Mouse (Mus musculus) CH12F3 (cell line): ENCODE measurements at regions not wholly inside any gene's neighbourhood (a gene's known extent, or its start where the extent isn't known, plus 50 kb on each side); places are given as distances from the start of the nearest gene placed in this dataset.

Experiments used
- in situ Hi-C: fragments of 300-500 bp; cut with MboI; formaldehyde crosslinking; loops from 2 replicates; pipeline ENCODE4 v1.14.3; 2020; ENCODE audit warnings: low sequenced_read_pairs

DNA sequence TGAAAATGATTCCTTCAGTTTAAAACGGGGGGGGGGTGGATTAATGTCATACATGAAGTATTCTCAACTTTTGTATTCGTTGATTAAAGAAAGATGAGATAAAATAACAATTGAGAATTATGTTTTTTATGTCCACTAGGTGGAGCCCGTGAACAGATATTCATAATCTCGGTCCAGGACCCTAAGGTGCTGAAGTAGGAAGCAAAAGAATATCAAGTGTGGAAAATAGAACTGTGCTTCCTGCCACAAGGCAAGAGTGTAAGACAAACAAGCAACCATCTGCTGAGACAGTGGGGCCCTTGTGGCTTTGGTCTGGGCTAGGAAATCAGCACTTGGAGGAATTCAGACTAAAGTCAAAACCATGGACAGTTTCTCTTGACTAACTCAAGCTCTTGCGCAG, 50.9 kb upstream of the Kap start:
- in situ Hi-C loops: no loop called here

DNA sequence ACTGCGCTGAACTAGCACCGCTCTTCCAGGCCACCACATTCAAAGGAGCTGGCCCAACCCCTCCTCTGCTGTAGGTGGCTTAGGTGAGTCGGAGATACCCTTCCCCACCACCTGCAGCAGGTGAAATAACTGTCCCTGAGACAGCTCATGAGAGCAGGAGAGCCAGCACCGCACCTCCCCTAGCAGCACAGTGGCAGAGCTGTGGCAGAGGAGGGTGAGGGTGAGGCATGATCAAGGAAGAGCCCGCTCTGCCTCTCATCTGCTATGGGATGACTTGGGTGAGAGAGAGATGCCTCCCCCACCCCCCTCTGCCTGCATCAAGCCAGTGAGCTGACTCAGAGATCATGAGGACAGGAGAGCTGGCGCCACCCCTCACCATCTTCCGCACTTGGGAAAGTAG, 81.1 kb upstream of the Kap start:
- in situ Hi-C loops: no loop called here

DNA sequence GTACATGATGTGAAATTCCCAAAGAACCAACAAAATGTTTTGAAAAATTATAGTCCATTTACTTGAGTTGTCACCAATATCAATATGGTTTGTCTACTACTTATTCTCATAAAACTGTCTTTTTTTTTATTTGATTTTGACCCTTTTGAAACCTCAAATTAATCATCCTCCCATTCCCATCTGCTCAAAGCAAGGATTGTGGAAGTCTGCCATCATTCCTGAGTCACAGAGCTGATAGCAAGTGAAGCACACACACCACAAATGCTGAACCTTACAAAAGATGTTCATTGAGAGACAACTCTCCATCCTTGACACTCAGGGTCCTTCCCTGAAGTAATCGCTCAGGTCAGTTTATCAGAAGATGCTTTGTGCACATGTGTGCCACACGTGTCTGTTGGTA, 82.1 kb upstream of the Kap start:
- in situ Hi-C loops: no loop called here

DNA sequence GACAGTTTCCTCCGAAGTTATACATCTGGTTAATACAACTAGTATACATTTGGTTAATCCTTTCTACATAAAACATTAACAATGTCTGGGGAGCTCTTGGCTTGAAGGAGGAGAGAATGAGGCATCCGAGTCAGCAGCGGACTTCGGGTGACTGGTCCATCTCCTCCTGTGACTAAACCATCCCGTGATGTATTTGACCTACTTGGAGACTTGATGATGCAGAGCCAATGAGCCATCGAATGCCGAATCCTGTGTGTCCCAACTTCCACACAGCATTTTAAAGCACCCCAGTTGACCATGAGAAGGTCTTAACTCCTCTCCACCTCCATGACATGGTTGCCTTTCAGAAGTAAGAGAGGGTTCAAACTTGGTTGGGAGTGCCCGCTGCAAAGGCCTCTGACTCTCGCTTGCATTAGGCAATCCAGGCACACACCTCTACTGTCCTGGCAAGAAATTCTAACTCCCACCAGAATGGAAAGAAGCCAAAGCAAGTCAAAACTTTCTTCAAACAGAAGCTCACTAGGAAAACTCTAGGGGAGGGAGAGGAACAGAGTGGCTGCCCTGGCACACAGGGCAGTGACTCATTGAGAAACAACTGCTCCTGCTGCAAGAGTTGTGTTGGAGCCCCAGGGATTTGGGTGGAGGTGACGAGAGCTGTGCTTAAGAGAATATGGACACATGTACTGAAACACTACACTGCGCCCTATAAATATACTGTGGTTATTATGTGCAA, 75.4 kb upstream of the Etv6 start:
- in situ Hi-C loops: loop anchor here (10.0 kb wide), 1 partner anchor 425 kb away; no protein-coding TSS in a partner anchor

DNA sequence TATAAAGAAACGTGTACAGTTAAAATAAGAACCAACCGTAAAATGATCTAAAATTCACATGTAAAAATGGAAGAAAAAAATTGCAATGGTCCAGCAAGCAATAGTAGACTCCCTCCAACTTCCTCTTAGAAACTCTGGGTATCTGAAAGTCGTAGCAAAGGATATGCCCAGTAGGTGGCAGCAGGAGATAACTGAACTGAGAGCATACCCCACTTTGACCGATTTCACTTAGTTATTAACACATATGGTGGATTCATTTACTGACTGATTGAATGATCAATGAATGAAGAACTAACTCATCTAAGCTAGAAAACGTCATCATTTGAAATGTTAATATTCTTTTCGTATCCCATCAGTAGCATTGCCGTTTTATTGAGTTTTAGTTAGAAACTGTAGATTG, 74.8 kb upstream of the Etv6 start:
- in situ Hi-C loops: loop anchor here (10.0 kb wide), 1 partner anchor 424 kb away; no protein-coding TSS in a partner anchor

DNA sequence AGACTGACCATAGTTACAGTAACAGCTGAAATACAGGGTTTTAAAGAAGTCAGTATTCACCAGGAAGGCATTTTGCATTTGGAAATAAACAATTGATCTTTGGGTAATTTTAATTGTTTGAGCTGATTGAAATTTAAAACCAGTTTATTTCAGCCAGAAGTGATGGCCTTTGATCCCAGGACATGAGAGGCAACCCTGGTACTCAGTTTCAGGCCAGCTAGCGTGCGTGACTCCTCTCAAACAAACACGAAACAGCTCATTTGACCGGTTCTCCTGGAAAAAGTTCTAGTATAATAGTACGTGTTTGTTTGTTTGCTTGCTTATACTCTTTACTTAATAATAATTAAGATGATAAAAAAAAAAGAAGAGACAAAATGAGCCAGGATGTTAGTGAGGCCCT, 72.9 kb upstream of the Etv6 start:
- in situ Hi-C loops: loop anchor here (10.0 kb wide), 1 partner anchor 422 kb away; no protein-coding TSS in a partner anchor

DNA sequence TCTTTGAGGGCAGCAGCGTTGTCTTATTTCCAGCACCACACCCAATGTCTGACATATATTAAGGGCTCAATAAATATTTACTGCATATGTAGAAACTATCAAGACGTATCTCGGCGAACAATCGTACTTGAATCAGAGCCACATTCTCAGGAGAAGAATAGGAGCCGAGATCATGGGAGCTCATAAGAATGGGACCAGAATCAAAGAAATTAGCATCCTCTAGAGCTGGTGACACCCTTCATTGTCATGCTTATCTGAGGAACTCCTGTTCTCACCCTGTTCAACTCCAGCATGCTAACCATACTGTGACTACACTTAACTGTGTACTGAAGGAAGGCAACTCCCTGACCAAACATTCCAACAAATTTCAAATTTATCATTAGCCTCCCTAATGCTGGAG, 72.2 kb upstream of the Etv6 start:
- in situ Hi-C loops: loop anchor here (10.0 kb wide), 1 partner anchor 422 kb away; no protein-coding TSS in a partner anchor

DNA sequence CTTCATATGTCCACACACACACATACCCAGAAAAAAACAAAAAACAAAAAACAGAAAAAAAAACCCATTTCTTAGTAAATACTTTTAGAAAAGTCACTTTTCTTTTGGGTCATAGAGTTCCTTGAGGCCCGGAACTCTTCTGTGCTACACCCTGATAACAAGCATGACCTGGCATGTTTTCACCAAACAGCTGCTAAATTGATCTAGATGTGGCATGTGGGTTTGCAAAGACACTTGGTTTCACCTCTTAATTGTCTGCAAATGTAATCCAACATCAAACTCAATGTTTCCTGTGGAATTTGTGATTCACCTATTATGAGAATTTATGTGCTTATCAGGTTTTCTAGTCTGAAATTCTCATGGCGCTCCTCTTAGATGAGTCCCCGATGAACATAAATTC, 68.2 kb upstream of the Etv6 start:
- in situ Hi-C loops: loop anchor here (10.0 kb wide), 1 partner anchor 418 kb away; no protein-coding TSS in a partner anchor

DNA sequence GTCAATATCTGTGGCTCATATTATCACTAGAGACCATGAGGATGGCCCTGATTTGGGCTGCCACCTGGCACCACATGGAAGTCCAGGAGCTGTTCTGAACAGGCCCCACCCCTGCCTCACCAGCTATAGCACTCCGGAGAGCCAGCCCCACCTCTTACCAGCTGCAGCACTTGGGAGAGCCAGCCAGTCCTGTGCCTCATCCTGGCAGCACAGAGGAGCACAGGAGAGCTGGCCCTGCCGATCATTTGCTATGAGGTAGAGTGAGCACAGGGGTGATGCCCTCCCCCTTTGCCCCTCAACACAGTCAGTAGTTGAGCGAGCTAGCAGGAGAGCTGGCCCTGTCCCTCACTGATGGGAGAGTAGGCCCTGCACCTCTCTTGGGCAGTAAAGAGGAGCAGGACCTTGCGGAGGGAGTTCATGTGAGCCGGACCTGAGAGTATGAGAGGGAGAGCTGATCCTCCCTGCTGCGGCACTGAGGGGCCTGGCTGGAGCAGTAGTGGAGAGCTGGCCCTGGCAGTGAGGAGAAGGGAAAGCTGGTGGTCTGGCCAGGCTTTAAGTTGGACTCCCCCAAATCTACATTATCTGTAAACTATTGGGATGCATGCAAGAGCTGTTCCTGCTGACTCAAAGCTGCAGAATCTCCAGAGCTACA, 63.3 kb upstream of the Etv6 start:
- in situ Hi-C loops: no loop called here

DNA sequence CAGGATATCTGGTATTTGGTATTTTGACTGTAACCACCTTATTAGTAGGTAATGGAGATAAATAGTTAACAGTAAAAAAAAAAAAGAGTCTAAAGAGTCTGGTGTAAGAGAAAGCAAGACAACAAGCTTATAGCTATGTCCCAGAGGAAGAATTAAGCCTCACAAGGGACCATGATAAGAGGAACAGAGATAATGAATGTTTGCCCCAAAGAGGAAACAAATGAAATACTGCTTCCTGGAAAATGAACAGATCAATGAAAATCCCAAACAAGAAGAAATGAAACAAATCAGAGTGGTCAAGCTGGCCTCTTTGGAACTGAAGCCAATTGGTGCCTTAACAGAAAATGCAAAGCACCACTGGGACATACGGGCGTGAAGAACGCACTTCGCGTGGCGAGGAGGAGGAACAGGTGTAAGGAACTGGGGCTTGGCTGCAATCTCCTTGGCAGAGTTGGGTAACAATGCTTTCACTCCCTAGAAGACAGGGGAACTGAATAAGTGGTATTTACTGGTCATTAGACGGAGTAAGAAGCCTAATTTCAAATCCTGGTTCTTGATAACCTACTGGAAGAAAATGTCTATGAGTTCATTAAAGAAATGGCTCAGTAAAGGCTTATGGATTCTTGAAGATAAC, 62.2 kb upstream of the Etv6 start:
- in situ Hi-C loops: no loop called here

DNA sequence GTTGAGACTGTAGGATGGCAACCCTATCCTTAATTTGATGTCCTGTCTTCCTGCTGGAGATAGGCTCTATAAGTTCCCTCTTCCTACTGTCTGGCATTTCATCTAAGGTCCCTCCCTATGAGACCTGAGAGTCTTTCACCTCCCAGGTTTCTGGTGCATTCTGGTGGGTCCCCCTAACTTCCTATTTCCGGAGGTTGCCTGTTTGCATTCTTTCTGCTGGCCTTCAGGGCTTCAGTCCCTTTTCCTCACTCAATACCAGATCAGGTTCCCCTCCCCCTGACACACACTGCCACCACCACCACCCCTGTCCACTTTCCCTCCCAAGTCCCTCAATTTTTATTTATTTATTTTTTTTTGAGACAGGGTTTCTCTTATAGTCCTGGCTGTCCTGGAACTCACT, 59.5 kb upstream of the Etv6 start:
- in situ Hi-C loops: no loop called here

DNA sequence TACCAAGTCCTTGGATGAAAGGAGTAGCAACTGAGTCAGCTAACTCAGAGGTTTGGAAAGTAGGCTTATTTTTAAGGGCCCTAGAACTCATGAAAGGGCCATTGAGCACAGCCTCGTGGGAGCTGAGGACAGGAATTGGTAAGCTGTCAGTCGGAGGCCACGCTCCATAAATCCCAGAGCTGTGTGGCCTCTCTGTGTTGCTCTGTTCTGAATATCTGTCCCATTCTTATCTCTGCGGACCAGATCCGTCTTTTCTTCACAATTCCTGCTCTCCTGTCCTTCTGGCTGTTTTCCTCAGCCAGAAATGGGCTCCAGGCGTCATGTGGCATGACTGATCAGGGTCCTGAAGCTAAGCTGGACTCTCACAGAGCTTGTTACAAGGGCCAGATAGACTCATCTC, 58.6 kb upstream of the Etv6 start:
- in situ Hi-C loops: no loop called here

DNA sequence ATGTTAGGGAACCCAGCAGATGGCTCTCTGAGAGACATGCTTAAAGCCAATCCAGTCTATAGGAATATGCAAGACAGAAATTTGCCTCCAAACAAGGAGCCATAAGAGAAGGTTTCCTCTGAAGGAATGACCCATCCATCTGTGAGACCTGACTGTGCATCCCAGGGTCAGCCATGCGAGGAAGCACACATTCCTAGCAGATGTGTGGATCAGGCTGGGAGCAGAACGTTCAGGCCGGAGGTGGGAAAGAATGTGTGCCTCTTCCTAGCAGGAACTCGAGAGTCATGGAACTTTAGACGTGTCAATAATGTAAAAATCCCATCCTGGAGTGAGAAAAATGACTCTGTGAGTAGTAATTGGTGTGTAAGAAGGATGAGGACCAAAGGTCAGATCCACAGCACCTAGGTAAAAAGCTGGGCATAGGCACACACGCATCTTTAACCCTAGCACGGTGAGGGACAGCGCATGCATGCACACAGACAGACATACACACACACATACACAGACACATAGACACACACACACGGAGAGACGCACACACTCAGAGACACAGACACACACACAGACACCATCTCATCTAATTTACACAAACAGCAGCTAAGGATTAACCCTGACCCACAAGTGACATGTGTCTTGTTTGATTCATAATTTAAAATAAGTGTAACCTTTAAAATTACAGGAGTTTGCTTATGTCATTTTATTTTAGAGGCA, 51.5 kb upstream of the Etv6 start:
- in situ Hi-C loops: no loop called here

DNA sequence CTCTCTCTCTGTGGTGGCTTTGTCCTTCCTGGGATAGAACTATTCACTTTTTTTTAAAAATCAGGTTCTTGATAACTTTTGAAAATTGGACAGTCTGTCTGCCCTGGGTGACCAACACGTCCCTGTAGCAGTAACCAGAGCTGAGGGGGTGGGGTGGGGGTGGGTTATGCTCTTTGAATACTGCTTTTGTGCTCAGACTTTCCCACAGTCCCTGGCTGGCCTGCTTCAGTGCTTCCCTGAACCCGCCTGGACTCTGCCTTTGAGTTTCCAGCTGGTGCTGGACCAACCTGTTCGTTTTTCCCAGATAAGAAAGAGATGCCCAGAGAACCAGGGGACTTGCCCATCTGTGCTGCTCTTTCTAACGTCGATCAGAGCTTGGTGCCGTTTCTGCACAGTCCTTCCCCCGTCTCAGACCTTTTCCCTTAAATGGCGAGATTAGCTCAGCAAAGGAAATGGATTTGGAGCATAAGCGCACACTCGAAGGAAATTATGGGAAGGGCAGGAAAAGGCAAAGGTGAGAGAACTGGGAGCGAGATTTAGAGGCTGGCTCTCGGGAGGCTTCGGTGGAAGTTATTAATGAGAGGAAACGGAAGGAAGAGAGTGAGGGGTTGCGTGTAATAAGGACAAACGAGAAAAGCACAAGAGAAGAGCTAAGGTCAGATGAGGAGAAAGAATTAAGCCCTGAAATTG, 50.7 kb upstream of the Etv6 start:
- in situ Hi-C loops: no loop called here
